Mouse (Mus musculus): ENCODE measurements around the gene Slc22a4. TPM values are rescaled to one million over a fixed set of nuclear protein-coding genes. Genes with fewer than 3 reads are reported as not detected.
"Not testable (repeated sequence)": the region's sequence is repeated elsewhere in the genome, so short reads cannot be mapped to it uniquely, and the experiment has no call there.

Gene Slc22a4
- polyA plus RNA-seq, 2 experiments = 2.7 to 5.2 TPM

GRCm38 (mm10) chr11:53989232-53989631 is 38.7 kb downstream of the Slc22a4 start:
- no peak for ATAC-seq (ENCODE audit: low FRiP score, low read depth)

GRCm38 (mm10) chr11:53988081-53988480 is 39.8 kb downstream of the Slc22a4 start:
- Histone ChIP-seq H3K27me3 (ENCODE audit: control insufficient read depth, insufficient read depth, low read length) (no peaks in the 10 kb centered on the region), H3K4me1 (ENCODE audit: control insufficient read depth, insufficient read depth, low read length) (no peaks in the 10 kb centered on the region), H3K9ac (ENCODE audit: low read depth, low read length, severe bottlenecking) (no peak overlapping the region), H3K36me3 (ENCODE audit: control insufficient read depth, insufficient read depth, low read length) (no peaks in the 10 kb centered on the region), H3K4me3 (replicated peaks; ENCODE audit: low read length) (no peak overlapping the region), H3K4me2 (replicated peaks; ENCODE audit: low read depth, low read length, severe bottlenecking) (no peak overlapping the region), H3K9me3 (ENCODE audit: control insufficient read depth, low read length) (no peaks in the 10 kb centered on the region), H3K27ac (replicated peaks; ENCODE audit: low read depth, low read length) (no peak overlapping the region)
- ATAC-seq (ENCODE audit: low FRiP score, low read depth) (no peak), DNase-seq (ENCODE audit: low spot score) (no peak)
- WGBS = 70% methylated on average over 4 of the region's 4 CpGs
- no peak for TF ChIP-seq POLR2A (IDR thresholded peaks at IDR 0.05; ENCODE audit: borderline replicate concordance, extremely low read depth, insufficient read depth, insufficient read length)

More at GRCm38 (mm10) chr11:53989232-53989631, 38.7 kb downstream of the Slc22a4 start:
- no peak overlapping the region for H3K4me3 ChIP-seq (replicated peaks; ENCODE audit: low read length)
- H3K4me2 ChIP-seq (replicated peaks; ENCODE audit: low read depth, low read length, severe bottlenecking) = no peak overlapping the region
- H3K9ac ChIP-seq (ENCODE audit: low read depth, low read length, severe bottlenecking) = no peak overlapping the region
- H3K27ac ChIP-seq (replicated peaks; ENCODE audit: low read depth, low read length) = no peak overlapping the region
- H3K27me3 ChIP-seq (ENCODE audit: control insufficient read depth, insufficient read depth, low read length) = no peaks in the 10 kb centered on the region
- DNase-seq (ENCODE audit: low spot score) = no peak
- H3K9me3 ChIP-seq (ENCODE audit: control insufficient read depth, low read length) = no peaks in the 10 kb centered on the region
- no peaks in the 10 kb centered on the region for H3K36me3 ChIP-seq (ENCODE audit: control insufficient read depth, insufficient read depth, low read length)
- WGBS = 64% methylated on average over 1 of the region's 1 CpGs
- TF ChIP-seq POLR2A (IDR thresholded peaks at IDR 0.05; ENCODE audit: borderline replicate concordance, extremely low read depth, insufficient read depth, insufficient read length) = no peak
- H3K4me1 ChIP-seq (ENCODE audit: control insufficient read depth, insufficient read depth, low read length) = no peaks in the 10 kb centered on the region

- no peaks in the 10 kb centered on the region; the same call in 1 of the 2 replicates for H3K27me3 ChIP-seq (ENCODE audit: control insufficient read depth, insufficient read depth, low read length)
- no peak overlapping the region for H3K4me2 ChIP-seq (replicated peaks; ENCODE audit: low read depth, low read length, severe bottlenecking)
- WGBS = 89% methylated on average over 4 of the region's 4 CpGs
- H3K36me3 ChIP-seq (ENCODE audit: control insufficient read depth, insufficient read depth, low read length) = no peaks in the 10 kb centered on the region
- no peak overlapping the region for H3K4me3 ChIP-seq (replicated peaks; ENCODE audit: low read length)
- DNase-seq (ENCODE audit: low spot score) (no peak), ATAC-seq (ENCODE audit: low FRiP score, low read depth) (no peak)
- no peaks in the 10 kb centered on the region for H3K4me1 ChIP-seq (ENCODE audit: control insufficient read depth, insufficient read depth, low read length)
- H3K9ac ChIP-seq (ENCODE audit: low read depth, low read length, severe bottlenecking) = no peak overlapping the region
- H3K27ac ChIP-seq (replicated peaks; ENCODE audit: low read depth, low read length) = no peak overlapping the region
- H3K9me3 ChIP-seq (ENCODE audit: control insufficient read depth, low read length) = no peaks in the 10 kb centered on the region
- no peak for TF ChIP-seq POLR2A (IDR thresholded peaks at IDR 0.05; ENCODE audit: borderline replicate concordance, extremely low read depth, insufficient read depth, insufficient read length)
These were observed 46.5 kb downstream of the Slc22a4 start for GRCm38 (mm10) chr11:53981396-53981795.

- WGBS = 1% methylated on average over 68 of the region's 73 CpGs
- H3K27ac ChIP-seq (replicated peaks; ENCODE audit: low read depth, low read length) = no peak within 1 kb of the TSS
These were observed 47.9 kb downstream of the Slc22a4 start, which contains the start of gene Slc22a21 for GRCm38 (mm10) chr11:53979788-53980621. TSS of gene Slc22a21 (minus strand) at chr11:53980332.

GRCm38 (mm10) chr11:53979456-53979787 is 48.5 kb downstream of the Slc22a4 start:
- ATAC-seq (ENCODE audit: low FRiP score, low read depth); DNase-seq (ENCODE audit: low spot score): not testable (repeated sequence)
- 1% methylated on average over 23 of the region's 23 CpGs for WGBS

More at GRCm38 (mm10) chr11:53979788-53980621, 47.9 kb downstream of the Slc22a4 start, which contains the start of gene Slc22a21:
- ATAC-seq (ENCODE audit: low FRiP score, low read depth) (peak; percentile 92), DNase-seq (ENCODE audit: low spot score) (peak; percentile 88)
- Histone ChIP-seq H3K4me2 (replicated peaks; ENCODE audit: low read depth, low read length, severe bottlenecking) (peak within 1 kb of the TSS; percentile 87), H3K4me3 (replicated peaks; ENCODE audit: low read length) (peak within 1 kb of the TSS; percentile 50), H3K9me3 (ENCODE audit: control insufficient read depth, low read length) (no peaks in the 10 kb centered on the region), H3K9ac (ENCODE audit: low read depth, low read length, severe bottlenecking) (peak within 1 kb of the TSS; percentile 68), H3K36me3 (ENCODE audit: control insufficient read depth, insufficient read depth, low read length) (no peaks in the 10 kb centered on the region), H3K4me1 (ENCODE audit: control insufficient read depth, insufficient read depth, low read length) (no peaks in the 10 kb centered on the region), H3K27me3 (ENCODE audit: control insufficient read depth, insufficient read depth, low read length) (no peaks in the 10 kb centered on the region; the same call in 1 of the 2 replicates)
- TF ChIP-seq POLR2A (IDR thresholded peaks at IDR 0.05; ENCODE audit: borderline replicate concordance, extremely low read depth, insufficient read depth, insufficient read length) = peak; percentile 74; the same call in 1 of the 2 replicates

More at GRCm38 (mm10) chr11:53979456-53979787, 48.5 kb downstream of the Slc22a4 start:
- peak overlapping the region; percentile 50 for H3K4me3 ChIP-seq (replicated peaks; ENCODE audit: low read length)
- peak overlapping the region; percentile 68 for H3K9ac ChIP-seq (ENCODE audit: low read depth, low read length, severe bottlenecking)
- H3K36me3 ChIP-seq (ENCODE audit: control insufficient read depth, insufficient read depth, low read length); H3K27ac ChIP-seq (replicated peaks; ENCODE audit: low read depth, low read length); H3K27me3 ChIP-seq (ENCODE audit: control insufficient read depth, insufficient read depth, low read length); H3K9me3 ChIP-seq (ENCODE audit: control insufficient read depth, low read length); H3K4me1 ChIP-seq (ENCODE audit: control insufficient read depth, insufficient read depth, low read length): not testable (repeated sequence)
- H3K4me2 ChIP-seq (replicated peaks; ENCODE audit: low read depth, low read length, severe bottlenecking) = peak overlapping the region; percentile 87
